Mouse (Mus musculus) heart, embryonic 10.5 days (tissue): Measurements from ENCODE around the gene Vsig1. TPM values are rescaled to one million over a fixed set of nuclear protein-coding genes. Genes with fewer than 3 reads are reported as not detected.

Experiments used
- DNase-seq: peaks from one replicate; pipeline ENCODE4 v3.0.0-alpha.2; 2017; ENCODE audit warnings: low spot score
- H3K27ac ChIP-seq: fragments of 300-500 bp; sonication (generic); 2 replicates; pipeline ENCODE4 v1.5.1; 2016; ENCODE audit warnings: mild to moderate bottlenecking
- H3K27me3 ChIP-seq: fragments of 300-500 bp; sonication (generic); 2 replicates; pipeline ENCODE4 v1.6.1; 2016; ENCODE audit warnings: mild to moderate bottlenecking; ENCODE audit not compliant: poor library complexity, insufficient read depth, severe bottlenecking
- H3K36me3 ChIP-seq: fragments of 300-500 bp; sonication (generic); 2 replicates; pipeline ENCODE4 v1.6.1; 2016; ENCODE audit warnings: mild to moderate bottlenecking, moderate library complexity
- H3K4me1 ChIP-seq: fragments of 300-500 bp; sonication (generic); 2 replicates; pipeline ENCODE4 v1.6.1; 2016; ENCODE audit warnings: mild to moderate bottlenecking
- H3K4me3 ChIP-seq: fragments of 300-500 bp; sonication (generic); 2 replicates; pipeline ENCODE4 v1.5.1; 2016; ENCODE audit warnings: mild to moderate bottlenecking, moderate library complexity
- H3K9me3 ChIP-seq: fragments of 300-500 bp; sonication (generic); 2 replicates; pipeline ENCODE4 v1.6.1; 2016; ENCODE audit warnings: mild to moderate bottlenecking, moderate library complexity
- WGBS: fragments of 180-500 bp; shearing (Covaris S2); methylation state at CpG from one replicate; pipeline ENCODE4 v1.1.7; 2016; 5-methylcytosine and 5-hydroxymethylcytosine counted together
- polyA plus RNA-seq: library from polyadenylated mRNA; unstranded; fragments of >200 nt; fragmentation: Nextera tagmentation; extraction: Ambion mirVana; gene quantifications from 2 replicates; pipeline ENCODE4 v1.2.1, GENCODE M21; 2016

Gene Vsig1
- polyA plus RNA-seq: 0.09 TPM in 1 of 2 replicates, not detected in the other

GRCm38 (mm10) chrX:140907360-140907759 is at the start of gene Vsig1:
Vsig1 (plus strand) TSS chrX:140907608.
- whole genome bisulfite sequencing: 69% methylated on average over 7 of the region's 7 CpGs
- H3K4me1 ChIP-seq: no peaks in the 10 kb centered on the region
- no peak for DNase-seq
- no peak within 1 kb of the TSS for H3K27ac ChIP-seq
- no peak within 1 kb of the TSS for H3K4me3 ChIP-seq
- H3K9me3 ChIP-seq: no peaks in the 10 kb centered on the region
- peaks cover 10% of the 10 kb centered on the region; the same call in 1 of the 2 replicates for H3K27me3 ChIP-seq
- no peaks in the 10 kb centered on the region for H3K36me3 ChIP-seq

GRCm38 (mm10) chrX:140862760-140863159 is 44.6 kb upstream of the Vsig1 start:
- H3K27ac ChIP-seq: no peak overlapping the region
- peaks cover 4% of the 10 kb centered on the region; the same call in 1 of the 2 replicates for H3K27me3 ChIP-seq
- H3K9me3 ChIP-seq: no peaks in the 10 kb centered on the region
- H3K36me3 ChIP-seq: no peaks in the 10 kb centered on the region
- no peaks in the 10 kb centered on the region for H3K4me1 ChIP-seq
- DNase-seq: no peak
- H3K4me3 ChIP-seq: no peak overlapping the region
- 82% methylated on average over 6 of the region's 6 CpGs for WGBS

GRCm38 (mm10) chrX:140863431-140863830 is 44.0 kb upstream of the Vsig1 start:
- Histone ChIP-seq H3K4me1 (no peaks in the 10 kb centered on the region), H3K27ac (no peak overlapping the region), H3K4me3 (no peak overlapping the region), H3K36me3 (no peaks in the 10 kb centered on the region), H3K9me3 (no peaks in the 10 kb centered on the region), H3K27me3 (peaks cover 9% of the 10 kb centered on the region; the same call in 1 of the 2 replicates)
- WGBS: 80% methylated on average over 4 of the region's 4 CpGs
- DNase-seq: no peak

GRCm38 (mm10) chrX:140887193-140887592 is 20.2 kb upstream of the Vsig1 start:
- 67% methylated on average over 2 of the region's 2 CpGs for WGBS
- Histone ChIP-seq H3K27ac (no peak overlapping the region), H3K27me3 (peaks cover 16% of the 10 kb centered on the region; the same call in 1 of the 2 replicates), H3K4me1 (no peaks in the 10 kb centered on the region), H3K9me3 (no peaks in the 10 kb centered on the region), H3K36me3 (no peaks in the 10 kb centered on the region), H3K4me3 (no peak overlapping the region)
- no peak for DNase-seq

- Histone ChIP-seq H3K4me1 (no peaks in the 10 kb centered on the region), H3K4me3 (no peak overlapping the region), H3K27ac (no peak overlapping the region), H3K9me3 (no peaks in the 10 kb centered on the region), H3K36me3 (no peaks in the 10 kb centered on the region), H3K27me3 (no peaks in the 10 kb centered on the region)
- no peak for DNase-seq
- WGBS: 74% methylated on average over 4 of the region's 4 CpGs
These were observed 15.6 kb upstream of the Vsig1 start for GRCm38 (mm10) chrX:140891796-140892195.

- no peak for DNase-seq
- Histone ChIP-seq H3K36me3 (no peaks in the 10 kb centered on the region), H3K27me3 (peaks cover 10% of the 10 kb centered on the region; the same call in 1 of the 2 replicates), H3K4me1 (no peaks in the 10 kb centered on the region), H3K9me3 (no peaks in the 10 kb centered on the region), H3K4me3 (no peak overlapping the region), H3K27ac (no peak overlapping the region)
- 79% methylated on average over 3 of the region's 3 CpGs for WGBS
These were observed 3.9 kb upstream of the Vsig1 start for GRCm38 (mm10) chrX:140903487-140903886.

GRCm38 (mm10) chrX:140921321-140921720 is 13.9 kb downstream of the Vsig1 start:
- DNase-seq: no peak
- Histone ChIP-seq H3K27ac (no peak overlapping the region), H3K27me3 (peaks cover 33% of the 10 kb centered on the region; the same call in 1 of the 2 replicates), H3K9me3 (no peaks in the 10 kb centered on the region), H3K4me3 (no peak overlapping the region), H3K36me3 (no peaks in the 10 kb centered on the region), H3K4me1 (no peaks in the 10 kb centered on the region)
- WGBS: 82% methylated on average over 6 of the region's 6 CpGs

- DNase-seq: no peak
- peaks cover 33% of the 10 kb centered on the region; the same call in 1 of the 2 replicates for H3K27me3 ChIP-seq
These were observed 24.7 kb downstream of the Vsig1 start for GRCm38 (mm10) chrX:140932066-140932465.

GRCm38 (mm10) chrX:140933263-140933662 is 25.9 kb downstream of the Vsig1 start:
- Histone ChIP-seq H3K36me3 (no peaks in the 10 kb centered on the region), H3K9me3 (no peaks in the 10 kb centered on the region), H3K4me1 (no peaks in the 10 kb centered on the region), H3K27me3 (peaks cover 37% of the 10 kb centered on the region), H3K4me3 (no peak overlapping the region), H3K27ac (no peak overlapping the region)
- DNase-seq: no peak
- 63% methylated on average over 3 of the region's 3 CpGs for WGBS

More at GRCm38 (mm10) chrX:140932066-140932465, 24.7 kb downstream of the Vsig1 start:
- H3K9me3 ChIP-seq: no peaks in the 10 kb centered on the region
- no peak overlapping the region for H3K27ac ChIP-seq
- WGBS: 59% methylated on average over 3 of the region's 3 CpGs
- H3K36me3 ChIP-seq: no peaks in the 10 kb centered on the region
- H3K4me1 ChIP-seq: no peaks in the 10 kb centered on the region
- H3K4me3 ChIP-seq: no peak overlapping the region

GRCm38 (mm10) chrX:140936271-140936670 is 28.9 kb downstream of the Vsig1 start:
- no peak overlapping the region for H3K27ac ChIP-seq
- no peaks in the 10 kb centered on the region for H3K36me3 ChIP-seq
- H3K9me3 ChIP-seq: no peaks in the 10 kb centered on the region
- H3K4me3 ChIP-seq: no peak overlapping the region
- WGBS: 52% methylated on average over 5 of the region's 5 CpGs
- no peak for DNase-seq
- no peaks in the 10 kb centered on the region for H3K4me1 ChIP-seq
- H3K27me3 ChIP-seq: peaks cover 36% of the 10 kb centered on the region

GRCm38 (mm10) chrX:140953618-140954017 is 46.2 kb downstream of the Vsig1 start:
- peaks cover 13% of the 10 kb centered on the region; the same call in 1 of the 2 replicates for H3K36me3 ChIP-seq
- H3K9me3 ChIP-seq: no peaks in the 10 kb centered on the region
- H3K27ac ChIP-seq: no peak overlapping the region
- no peak for DNase-seq
- no peaks in the 10 kb centered on the region for H3K4me1 ChIP-seq
- no peak overlapping the region for H3K4me3 ChIP-seq
- 81% methylated on average over 4 of the region's 4 CpGs for WGBS
- H3K27me3 ChIP-seq: 0 out of 2 replicates have a peak, but pooled peaks cover 3% of the 10 kb centered on the region

GRCm38 (mm10) chrX:140956272-140956940 is 49.0 kb downstream of the Vsig1 start, which contains the start of the genes Psmd10 and Atg4a:
Psmd10 (minus strand) TSS chrX:140956728.
Atg4a (plus strand) TSS chrX:140956907.
- WGBS: 19% methylated on average over 23 of the region's 23 CpGs
- H3K4me3 ChIP-seq: peak within 1 kb of the TSS; percentile 61
- H3K36me3 ChIP-seq: peaks cover 5% of the 10 kb centered on the region; the same call in 1 of the 2 replicates
- peak within 1 kb of the TSS; percentile 74; the same call in 1 of the 2 replicates for H3K27ac ChIP-seq
- H3K27me3 ChIP-seq: no peaks in the 10 kb centered on the region
- peak; percentile 96 for DNase-seq
- no peaks in the 10 kb centered on the region for H3K4me1 ChIP-seq
- no peaks in the 10 kb centered on the region for H3K9me3 ChIP-seq

- peak overlapping the region; percentile 61 for H3K4me3 ChIP-seq
- no peaks in the 10 kb centered on the region for H3K4me1 ChIP-seq
- DNase-seq: no peak
- H3K27ac ChIP-seq: peak overlapping the region; percentile 36; the same call in 1 of the 2 replicates
- 21% methylated on average over 5 of the region's 5 CpGs for WGBS
- no peaks in the 10 kb centered on the region for H3K27me3 ChIP-seq
- peaks cover 4% of the 10 kb centered on the region; the same call in 1 of the 2 replicates for H3K36me3 ChIP-seq
- no peaks in the 10 kb centered on the region for H3K9me3 ChIP-seq
These were observed 49.6 kb downstream of the Vsig1 start for GRCm38 (mm10) chrX:140956959-140957358.
